Mouse (Mus musculus): ENCODE measurements at regions not wholly inside any gene's neighbourhood (a gene's known extent, or its start where the extent isn't known, plus 50 kb on each side); places are given as distances from the start of the nearest gene placed in this dataset.
"Not testable (repeated sequence)": the region's sequence is repeated elsewhere in the genome, so short reads cannot be mapped to it uniquely, and the experiment has no call there.

DNA sequence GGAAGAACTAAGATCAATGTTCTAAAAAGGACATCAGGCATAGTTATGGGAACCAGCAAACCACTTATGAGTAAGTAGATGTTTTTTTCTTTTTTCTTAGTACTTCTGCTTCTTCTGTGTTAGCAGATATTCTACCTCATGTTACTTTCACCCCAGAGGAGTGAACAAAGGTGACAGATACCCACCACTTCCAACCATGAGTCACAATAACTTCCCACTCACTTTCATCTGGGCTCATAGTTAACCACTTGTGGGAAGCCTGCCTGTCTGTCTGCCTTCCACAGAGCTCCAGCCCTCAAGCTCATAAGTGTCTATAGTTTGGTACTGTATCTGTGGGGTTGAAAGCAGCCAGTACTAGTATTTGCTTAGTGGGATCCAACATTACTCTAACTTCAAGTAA, 485.7 kb upstream of the Acvr2a start:
- TF ChIP-seq CTCF (IDR thresholded peaks at IDR 0.05; ENCODE audit: low read depth) = no peak
- Histone ChIP-seq H3K27ac (ENCODE audit: low read depth, low read length) (no peak overlapping the region), H3K4me3 (ENCODE audit: low read depth, low read length) (no peak overlapping the region), H3K4me2 (replicated peaks; ENCODE audit: low read depth) (no peak overlapping the region), H3K36me3 (ENCODE audit: control insufficient read depth, insufficient read depth) (no peaks in the 10 kb centered on the region), H3K9me3 (ENCODE audit: control insufficient read depth) (no peaks in the 10 kb centered on the region), H3K27me3 (replicated peaks; ENCODE audit: control insufficient read depth, insufficient read depth, low read length) (no peaks in the 10 kb centered on the region), H3K9ac (ENCODE audit: low read depth, low read length) (no peak overlapping the region), H3K4me1 (replicated peaks; ENCODE audit: control insufficient read depth, insufficient read depth, low read length) (no peaks in the 10 kb centered on the region)
- no peak for ATAC-seq

DNA sequence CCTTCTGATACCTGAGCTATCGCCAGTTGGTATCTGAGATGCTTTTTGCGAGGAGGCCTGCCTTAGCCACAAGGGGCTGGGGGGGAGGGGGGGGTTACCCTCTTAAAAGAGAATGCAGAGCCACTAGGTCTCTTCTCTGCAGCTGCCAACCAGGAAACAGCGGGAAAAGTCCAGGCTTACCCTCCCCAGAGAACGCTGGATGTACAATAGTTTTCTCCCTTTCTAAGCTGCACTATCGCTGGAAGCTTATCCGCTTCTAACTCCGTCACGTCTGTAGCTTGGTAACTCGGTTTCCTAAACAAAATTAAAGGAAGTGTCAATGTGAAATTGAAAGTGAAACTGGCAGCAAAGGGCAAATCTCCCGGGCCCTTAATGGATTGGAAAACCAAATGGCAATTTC, 481.1 kb upstream of the Acvr2a start:
- 54% methylated on average over 10 of the region's 10 CpGs for WGBS
- no peak for ATAC-seq
- Histone ChIP-seq H3K36me3 (ENCODE audit: control insufficient read depth, insufficient read depth) (no peaks in the 10 kb centered on the region), H3K4me1 (replicated peaks; ENCODE audit: control insufficient read depth, insufficient read depth, low read length) (no peaks in the 10 kb centered on the region), H3K27ac (ENCODE audit: low read depth, low read length) (no peak overlapping the region), H3K9ac (ENCODE audit: low read depth, low read length) (0 out of 2 replicates have a peak overlapping the region, but pooled peaks have one; percentile 7), H3K9me3 (ENCODE audit: control insufficient read depth) (no peaks in the 10 kb centered on the region), H3K27me3 (replicated peaks; ENCODE audit: control insufficient read depth, insufficient read depth, low read length) (no peaks in the 10 kb centered on the region), H3K4me2 (replicated peaks; ENCODE audit: low read depth) (peak overlapping the region; percentile 52), H3K4me3 (ENCODE audit: low read depth, low read length) (peak overlapping the region; percentile 26)
- no peak for TF ChIP-seq CTCF (IDR thresholded peaks at IDR 0.05; ENCODE audit: low read depth)

- H3K27ac ChIP-seq (ENCODE audit: low read depth, low read length) = no peak overlapping the region
- H3K4me1 ChIP-seq (replicated peaks; ENCODE audit: control insufficient read depth, insufficient read depth, low read length) = no peaks in the 10 kb centered on the region
- no peak for ATAC-seq
- no peak overlapping the region for H3K4me3 ChIP-seq (ENCODE audit: low read depth, low read length)
- H3K9me3 ChIP-seq (ENCODE audit: control insufficient read depth) = no peaks in the 10 kb centered on the region
- no peaks in the 10 kb centered on the region for H3K27me3 ChIP-seq (replicated peaks; ENCODE audit: control insufficient read depth, insufficient read depth, low read length)
- H3K4me2 ChIP-seq (replicated peaks; ENCODE audit: low read depth) = no peak overlapping the region; the same call in 1 of the 2 replicates
- WGBS = 59% methylated on average over 4 of the region's 4 CpGs
- no peaks in the 10 kb centered on the region for H3K36me3 ChIP-seq (ENCODE audit: control insufficient read depth, insufficient read depth)
- H3K9ac ChIP-seq (ENCODE audit: low read depth, low read length) = no peak overlapping the region
- no peak for TF ChIP-seq CTCF (IDR thresholded peaks at IDR 0.05; ENCODE audit: low read depth)
These were observed 465.9 kb upstream of the Acvr2a start for GRCm38 (mm10) chr2:48348021-48348420.

DNA sequence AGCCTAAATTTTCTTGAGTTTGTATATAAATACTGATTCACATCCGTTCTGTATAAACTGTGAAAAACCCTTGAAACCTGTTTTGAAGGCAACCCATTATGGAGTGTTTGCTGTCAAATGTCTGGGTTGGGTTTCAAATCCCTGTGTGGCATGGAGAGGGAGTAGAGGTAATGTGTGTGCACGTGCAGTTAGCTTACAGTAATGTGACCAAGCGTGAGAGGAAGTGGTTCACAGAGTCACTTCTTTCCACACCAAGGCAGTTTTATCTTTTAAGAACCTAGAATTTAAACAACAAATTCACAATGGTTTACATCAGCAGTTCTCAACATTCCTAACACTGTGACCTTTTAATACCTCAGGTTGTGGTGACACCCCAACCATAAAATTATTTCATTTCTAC, 464.1 kb upstream of the Acvr2a start:
- no peak for ATAC-seq
- Histone ChIP-seq H3K4me2 (replicated peaks; ENCODE audit: low read depth) (no peak overlapping the region), H3K4me3 (ENCODE audit: low read depth, low read length) (no peak overlapping the region), H3K36me3 (ENCODE audit: control insufficient read depth, insufficient read depth) (no peaks in the 10 kb centered on the region), H3K27me3 (replicated peaks; ENCODE audit: control insufficient read depth, insufficient read depth, low read length) (no peaks in the 10 kb centered on the region), H3K4me1 (replicated peaks; ENCODE audit: control insufficient read depth, insufficient read depth, low read length) (no peaks in the 10 kb centered on the region), H3K27ac (ENCODE audit: low read depth, low read length) (no peak overlapping the region), H3K9me3 (ENCODE audit: control insufficient read depth) (no peaks in the 10 kb centered on the region), H3K9ac (ENCODE audit: low read depth, low read length) (no peak overlapping the region)
- 64% methylated on average over 3 of the region's 3 CpGs for WGBS
- no peak for TF ChIP-seq CTCF (IDR thresholded peaks at IDR 0.05; ENCODE audit: low read depth)

DNA sequence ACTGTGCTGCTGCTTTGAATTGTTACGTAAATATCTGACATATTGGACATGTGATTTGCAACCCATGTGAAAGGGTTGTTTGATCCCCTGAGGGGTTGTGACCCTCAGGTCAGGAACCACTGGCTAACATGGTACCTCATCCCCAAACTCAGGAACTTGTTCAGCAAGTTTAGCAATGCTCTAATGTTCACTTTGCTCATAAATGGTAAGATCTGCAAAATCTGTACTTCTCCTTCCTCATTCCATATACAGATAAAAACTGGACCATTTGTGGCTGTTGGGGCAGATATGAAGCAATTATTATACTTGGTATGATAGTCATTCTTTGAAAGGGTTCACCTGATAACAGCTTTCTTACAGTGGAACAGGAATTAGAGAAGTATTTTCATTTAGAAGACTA, 463.7 kb upstream of the Acvr2a start:
- Histone ChIP-seq H3K4me3 (ENCODE audit: low read depth, low read length) (no peak overlapping the region), H3K27me3 (replicated peaks; ENCODE audit: control insufficient read depth, insufficient read depth, low read length) (no peaks in the 10 kb centered on the region), H3K4me1 (replicated peaks; ENCODE audit: control insufficient read depth, insufficient read depth, low read length) (no peaks in the 10 kb centered on the region), H3K4me2 (replicated peaks; ENCODE audit: low read depth) (no peak overlapping the region), H3K9me3 (ENCODE audit: control insufficient read depth) (no peaks in the 10 kb centered on the region), H3K27ac (ENCODE audit: low read depth, low read length) (no peak overlapping the region), H3K36me3 (ENCODE audit: control insufficient read depth, insufficient read depth) (no peaks in the 10 kb centered on the region), H3K9ac (ENCODE audit: low read depth, low read length) (no peak overlapping the region)
- TF ChIP-seq CTCF (IDR thresholded peaks at IDR 0.05; ENCODE audit: low read depth) = no peak
- no peak for ATAC-seq
- 48% methylated on average over 1 of the region's 1 CpGs for WGBS

DNA sequence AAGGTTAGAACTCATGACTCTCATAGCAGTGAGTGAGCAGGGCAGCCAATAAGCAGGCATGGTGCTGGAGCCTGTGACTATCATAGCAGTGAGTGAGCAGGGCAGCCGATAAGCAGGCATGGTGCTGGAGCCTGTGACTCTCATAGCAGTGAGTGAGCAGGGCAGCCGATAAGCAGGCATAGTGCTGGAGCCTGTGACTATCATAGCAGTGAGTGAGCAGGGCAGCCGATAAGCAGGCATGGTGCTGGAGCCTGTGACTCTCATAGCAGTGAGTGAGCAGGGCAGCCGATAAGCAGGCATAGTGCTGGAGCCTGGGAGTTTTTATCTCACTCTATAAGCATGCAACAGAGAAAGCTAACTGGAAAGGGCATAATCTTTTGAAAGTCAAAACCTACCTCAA, 442.3 kb upstream of the Acvr2a start:
- H3K9ac ChIP-seq (ENCODE audit: low read depth, low read length); H3K4me1 ChIP-seq (replicated peaks; ENCODE audit: control insufficient read depth, insufficient read depth, low read length); H3K36me3 ChIP-seq (ENCODE audit: control insufficient read depth, insufficient read depth); H3K27ac ChIP-seq (ENCODE audit: low read depth, low read length); H3K4me3 ChIP-seq (ENCODE audit: low read depth, low read length); H3K27me3 ChIP-seq (replicated peaks; ENCODE audit: control insufficient read depth, insufficient read depth, low read length); H3K4me2 ChIP-seq (replicated peaks; ENCODE audit: low read depth); ATAC-seq; H3K9me3 ChIP-seq (ENCODE audit: control insufficient read depth): not testable (repeated sequence)
- WGBS = 60% methylated on average over 4 of the region's 4 CpGs

GRCm38 (mm10) chr2:48373086-48373485, 440.8 kb upstream of the Acvr2a start:
- Histone ChIP-seq H3K27me3 (replicated peaks; ENCODE audit: control insufficient read depth, insufficient read depth, low read length) (no peaks in the 10 kb centered on the region), H3K9me3 (ENCODE audit: control insufficient read depth) (no peaks in the 10 kb centered on the region), H3K36me3 (ENCODE audit: control insufficient read depth, insufficient read depth) (no peaks in the 10 kb centered on the region), H3K4me3 (ENCODE audit: low read depth, low read length) (no peak overlapping the region), H3K27ac (ENCODE audit: low read depth, low read length) (no peak overlapping the region), H3K4me1 (replicated peaks; ENCODE audit: control insufficient read depth, insufficient read depth, low read length) (no peaks in the 10 kb centered on the region), H3K9ac (ENCODE audit: low read depth, low read length) (no peak overlapping the region), H3K4me2 (replicated peaks; ENCODE audit: low read depth) (no peak overlapping the region)
- TF ChIP-seq CTCF (IDR thresholded peaks at IDR 0.05; ENCODE audit: low read depth) = no peak
- ATAC-seq = no peak
